Mouse (Mus musculus): ENCODE results near the gene Nfe2l3. TPM values are rescaled to one million over a fixed set of nuclear protein-coding genes. Genes with fewer than 3 reads are reported as not detected.

Gene Nfe2l3
- total RNA-seq, 2 experiments from 2014 or later, result 1.5 to 1.7 TPM

- intact Hi-C loops (cut with DNase I), result no loop called here
- Histone ChIP-seq H3K4me3 (no peak overlapping the region), H3K27ac (no peak overlapping the region)
- DNase-seq (ENCODE audit: extremely low spot score in 1 of 2, low spot score in 2 of 2), result no peak
- no peak for TF ChIP-seq CTCF (IDR thresholded peaks at IDR 0.05)
These were observed 73.2 kb downstream of the Nfe2l3 start for GRCm38 (mm10) chr6:51505671-51506070.

GRCm38 (mm10) chr6:51507556-51507955 is 75.1 kb downstream of the Nfe2l3 start:
- TF ChIP-seq CTCF (IDR thresholded peaks at IDR 0.05), result no peak
- intact Hi-C loops (cut with DNase I), result no loop called here
- Histone ChIP-seq H3K27ac (no peak overlapping the region), H3K4me3 (no peak overlapping the region)
- DNase-seq (ENCODE audit: extremely low spot score in 1 of 2, low spot score in 2 of 2), result no peak

Other genes with a start within 250 kb of the Nfe2l3 start
- gene Hnrnpa2b1, start 37.2 kb downstream of the Nfe2l3 start, total RNA-seq (2021), result 100 to 1,000 TPM; 483 to 488 TPM
- 100 to 1,000 TPM; 121 to 128 TPM for gene Cbx3, start 37.7 kb downstream of the Nfe2l3 start, total RNA-seq (2021)
- 100 to 1,000 TPM in 1 of 2 experiments, 10 to 100 TPM in 1; 94.9 to 102 TPM for gene Snx10, start 91.2 kb downstream of the Nfe2l3 start, total RNA-seq (2021)